Mouse (Mus musculus): ENCODE results near the gene Krt35. TPM values are rescaled to one million over a fixed set of nuclear protein-coding genes. Genes with fewer than 3 reads are reported as not detected.

Gene Krt35
- polyA plus RNA-seq, 1 experiment from 2014 or later: not detected

DNA sequence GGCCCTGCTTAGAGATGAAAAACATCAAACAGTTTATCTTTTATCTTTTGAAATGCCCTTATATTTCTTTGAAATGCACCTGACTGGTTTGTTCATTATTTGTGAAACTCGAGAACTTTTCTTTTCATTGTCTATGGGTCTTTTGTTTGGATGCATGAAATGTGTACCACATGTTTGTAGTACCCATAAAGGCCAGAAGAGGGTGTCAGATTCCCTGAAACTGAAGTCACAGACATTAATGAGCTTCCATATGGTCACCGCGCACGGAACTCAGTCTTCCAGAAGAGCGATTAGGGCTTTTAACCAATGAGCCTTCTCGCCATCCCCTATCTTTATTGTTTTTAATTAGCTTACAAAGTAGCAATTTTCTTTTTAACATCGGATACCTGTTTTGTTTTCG lies 37.2 kb downstream of the Krt35 start:
- ATAC-seq (ENCODE audit: low read depth) (no peak), DNase-seq (no peak)
- 64% methylated on average over 8 of the region's 8 CpGs for WGBS (ENCODE audit: insufficient replicate concordance)
- Histone ChIP-seq H3K36me3 (no peaks in the 10 kb centered on the region), H3K27me3 (no peaks in the 10 kb centered on the region), H3K4me1 (replicated peaks) (no peaks in the 10 kb centered on the region), H3K9ac (no peak overlapping the region), H3K4me2 (no peak overlapping the region), H3K27ac (no peak overlapping the region), H3K4me3 (replicated peaks) (no peak overlapping the region), H3K9me3 (replicated peaks) (no peaks in the 10 kb centered on the region)

- DNase-seq (no peak), ATAC-seq (ENCODE audit: low read depth) (no peak)
- H3K4me1 ChIP-seq (replicated peaks): no peaks in the 10 kb centered on the region
- H3K27me3 ChIP-seq: no peaks in the 10 kb centered on the region
- WGBS (ENCODE audit: insufficient replicate concordance): 56% methylated on average over 9 of the region's 9 CpGs
- no peak overlapping the region for H3K4me2 ChIP-seq
- no peaks in the 10 kb centered on the region for H3K9me3 ChIP-seq (replicated peaks)
- no peak overlapping the region for H3K4me3 ChIP-seq (replicated peaks)
- H3K36me3 ChIP-seq: no peaks in the 10 kb centered on the region
- H3K9ac ChIP-seq: no peak overlapping the region
- no peak overlapping the region for H3K27ac ChIP-seq
Measured at GRCm38 (mm10) chr11:100055686-100056655, 40.1 kb downstream of the Krt35 start.

DNA sequence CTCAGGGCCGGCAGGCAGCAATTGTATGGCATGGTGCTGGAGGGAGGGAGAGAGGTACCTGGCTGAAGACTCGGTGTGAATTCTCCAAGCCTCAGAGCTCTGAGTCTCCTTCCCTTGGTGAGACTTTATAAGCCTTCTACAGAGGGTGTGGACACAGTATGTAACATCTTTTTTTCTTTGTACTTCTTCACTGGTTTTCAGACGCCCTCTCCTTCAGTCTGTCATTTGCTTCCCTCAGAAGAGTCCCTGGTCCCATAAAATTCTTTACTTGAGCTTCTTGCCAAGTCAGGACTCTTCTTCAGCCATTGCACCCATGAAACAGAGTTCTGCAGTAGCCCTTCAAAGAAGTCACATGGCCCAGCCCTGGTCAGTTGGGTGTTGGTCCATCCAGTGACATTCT lies 45.6 kb downstream of the Krt35 start, which contains the start of gene Krt31:
Gene Krt31 (minus strand): TSS at position 101 of the 400 bp plus-strand sequence.
- Histone ChIP-seq H3K4me3 (replicated peaks) (no peak within 1 kb of the TSS), H3K4me2 (no peak within 1 kb of the TSS), H3K4me1 (replicated peaks) (no peaks in the 10 kb centered on the region), H3K9me3 (replicated peaks) (no peaks in the 10 kb centered on the region; the same call in 1 of the 2 replicates), H3K27ac (no peak within 1 kb of the TSS), H3K9ac (no peak within 1 kb of the TSS), H3K36me3 (no peaks in the 10 kb centered on the region), H3K27me3 (no peaks in the 10 kb centered on the region)
- ATAC-seq (ENCODE audit: low read depth) (no peak), DNase-seq (no peak)
- 56% methylated on average over 3 of the region's 3 CpGs for WGBS (ENCODE audit: insufficient replicate concordance)

DNA sequence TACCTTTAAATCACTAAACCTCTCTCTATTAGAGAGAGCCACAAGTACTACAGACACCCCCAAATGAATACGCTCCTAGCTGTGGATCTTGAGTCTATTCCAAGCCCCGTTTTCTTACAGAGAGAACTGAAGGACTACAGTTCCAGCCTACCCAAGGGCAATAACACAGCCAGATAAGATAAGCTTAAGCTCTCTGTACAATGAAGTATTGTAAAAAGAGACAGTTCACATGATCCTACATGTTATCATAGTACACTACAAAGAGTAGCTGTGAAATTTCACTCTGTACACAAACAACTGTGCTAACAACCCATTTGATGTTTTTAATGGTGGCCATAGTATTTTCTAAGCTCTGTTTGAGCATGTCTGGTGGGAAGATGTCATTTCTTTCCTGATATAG lies 48.8 kb downstream of the Krt35 start:
- Histone ChIP-seq H3K27ac (no peak overlapping the region), H3K4me3 (replicated peaks) (no peak overlapping the region), H3K4me1 (replicated peaks) (no peaks in the 10 kb centered on the region), H3K36me3 (no peaks in the 10 kb centered on the region), H3K4me2 (no peak overlapping the region), H3K9me3 (replicated peaks) (no peaks in the 10 kb centered on the region; the same call in 1 of the 2 replicates), H3K27me3 (no peaks in the 10 kb centered on the region), H3K9ac (no peak overlapping the region)
- WGBS (ENCODE audit: insufficient replicate concordance): 63% methylated on average over 2 of the region's 2 CpGs
- ATAC-seq (ENCODE audit: low read depth) (no peak), DNase-seq (no peak)

- no peaks in the 10 kb centered on the region; the same call in 1 of the 2 replicates for H3K9me3 ChIP-seq (replicated peaks)
- no peak for DNase-seq
- WGBS (ENCODE audit: insufficient replicate concordance): 69% methylated on average over 6 of the region's 6 CpGs
Measured at GRCm38 (mm10) chr11:100046303-100046866, 49.7 kb downstream of the Krt35 start.

More at GRCm38 (mm10) chr11:100046303-100046866, 49.7 kb downstream of the Krt35 start:
- H3K27me3 ChIP-seq: no peaks in the 10 kb centered on the region
- no peaks in the 10 kb centered on the region for H3K4me1 ChIP-seq (replicated peaks)
- H3K4me2 ChIP-seq: no peak overlapping the region
- no peak for ATAC-seq (ENCODE audit: low read depth)
- H3K36me3 ChIP-seq: no peaks in the 10 kb centered on the region
- H3K9ac ChIP-seq: no peak overlapping the region
- H3K27ac ChIP-seq: no peak overlapping the region
- no peak overlapping the region for H3K4me3 ChIP-seq (replicated peaks)

Other genes with a start within 250 kb of the Krt35 start
- gene Krtap4-16, start 244.6 kb downstream of the Krt35 start, polyA plus RNA-seq (2015; fragmentation: Nextera tagmentation; extraction: Ambion mirVana): not detected in 2 replicates
- not detected in 2 replicates for gene Gm11568, start 238.3 kb downstream of the Krt35 start, polyA plus RNA-seq (2015; fragmentation: Nextera tagmentation; extraction: Ambion mirVana)
- gene Gm11559, start 231.8 kb downstream of the Krt35 start, polyA plus RNA-seq (2015; fragmentation: Nextera tagmentation; extraction: Ambion mirVana): not detected in 2 replicates
- gene Krtap9-1, start 222.9 kb downstream of the Krt35 start, polyA plus RNA-seq (2015; fragmentation: Nextera tagmentation; extraction: Ambion mirVana): not detected in 2 replicates
- not detected in 2 replicates for gene Gm11567, start 217.1 kb downstream of the Krt35 start, polyA plus RNA-seq (2015; fragmentation: Nextera tagmentation; extraction: Ambion mirVana)
- gene Krtap31-1, start 188.3 kb downstream of the Krt35 start, polyA plus RNA-seq (2015; fragmentation: Nextera tagmentation; extraction: Ambion mirVana): not detected in 2 replicates
- gene Gm11565, start 181.5 kb downstream of the Krt35 start, polyA plus RNA-seq (2015; fragmentation: Nextera tagmentation; extraction: Ambion mirVana): not detected in 2 replicates
- gene Krtap31-2, start 159.9 kb downstream of the Krt35 start, polyA plus RNA-seq (2015; fragmentation: Nextera tagmentation; extraction: Ambion mirVana): not detected in 2 replicates
- gene Krtap9-5, start 147.8 kb downstream of the Krt35 start, polyA plus RNA-seq (2015; fragmentation: Nextera tagmentation; extraction: Ambion mirVana): not detected in 2 replicates
- gene Krtap29-1, start 117.2 kb downstream of the Krt35 start, polyA plus RNA-seq (2015; fragmentation: Nextera tagmentation; extraction: Ambion mirVana): not detected in 2 replicates
- not detected in 2 replicates for gene Krtap16-1, start 109.6 kb downstream of the Krt35 start, polyA plus RNA-seq (2015; fragmentation: Nextera tagmentation; extraction: Ambion mirVana)
- not detected in 2 replicates for gene Krtap17-1, start 102.2 kb downstream of the Krt35 start, polyA plus RNA-seq (2015; fragmentation: Nextera tagmentation; extraction: Ambion mirVana)
- not detected in 2 replicates for gene Krt33a, start 80.0 kb downstream of the Krt35 start, polyA plus RNA-seq (2015; fragmentation: Nextera tagmentation; extraction: Ambion mirVana)
- gene Krt33b, start 66.4 kb downstream of the Krt35 start, polyA plus RNA-seq (2015; fragmentation: Nextera tagmentation; extraction: Ambion mirVana): not detected in 2 replicates
- not detected in 2 replicates for gene Krt34, start 54.7 kb downstream of the Krt35 start, polyA plus RNA-seq (2015; fragmentation: Nextera tagmentation; extraction: Ambion mirVana)
- gene Krt31, start 45.7 kb downstream of the Krt35 start, polyA plus RNA-seq (2015; fragmentation: Nextera tagmentation; extraction: Ambion mirVana): not detected in 2 replicates
- not detected in 2 replicates for gene Krt32, start 8.0 kb downstream of the Krt35 start, polyA plus RNA-seq (2015; fragmentation: Nextera tagmentation; extraction: Ambion mirVana)
- gene Krt36, start 9.4 kb upstream of the Krt35 start, polyA plus RNA-seq (2015; fragmentation: Nextera tagmentation; extraction: Ambion mirVana): not detected in 2 replicates
- gene Krt13, start 25.3 kb upstream of the Krt35 start, polyA plus RNA-seq (2015; fragmentation: Nextera tagmentation; extraction: Ambion mirVana): 0.10 and 0.20 TPM in 2 replicates
- gene Krt15, start 39.7 kb upstream of the Krt35 start, polyA plus RNA-seq (2015; fragmentation: Nextera tagmentation; extraction: Ambion mirVana): 1.5 and 2.1 TPM in 2 replicates
- 2.6 and 4.3 TPM in 2 replicates for gene Krt19, start 52.4 kb upstream of the Krt35 start, polyA plus RNA-seq (2015; fragmentation: Nextera tagmentation; extraction: Ambion mirVana)
- gene Krt9, start 97.0 kb upstream of the Krt35 start, polyA plus RNA-seq (2015; fragmentation: Nextera tagmentation; extraction: Ambion mirVana): not detected in 2 replicates
- 0.90 and 1.0 TPM in 2 replicates for gene Krt14, start 111.3 kb upstream of the Krt35 start, polyA plus RNA-seq (2015; fragmentation: Nextera tagmentation; extraction: Ambion mirVana)
- gene Krt16, start 152.7 kb upstream of the Krt35 start, polyA plus RNA-seq (2015; fragmentation: Nextera tagmentation; extraction: Ambion mirVana): not detected in 2 replicates
- 0.41 and 0.62 TPM in 2 replicates for gene Krt17, start 164.8 kb upstream of the Krt35 start, polyA plus RNA-seq (2015; fragmentation: Nextera tagmentation; extraction: Ambion mirVana)
- gene Krt42, start 173.6 kb upstream of the Krt35 start, polyA plus RNA-seq (2015; fragmentation: Nextera tagmentation; extraction: Ambion mirVana): not detected in 2 replicates
- gene Eif1, start 223.6 kb upstream of the Krt35 start, polyA plus RNA-seq (2015; fragmentation: Nextera tagmentation; extraction: Ambion mirVana): 1,883 and 1,943 TPM in 2 replicates
- gene Gast, start 238.2 kb upstream of the Krt35 start, polyA plus RNA-seq (2015; fragmentation: Nextera tagmentation; extraction: Ambion mirVana): not detected in 2 replicates